Mouse (Mus musculus): Measurements from ENCODE around the gene Ptcra.

DNA sequence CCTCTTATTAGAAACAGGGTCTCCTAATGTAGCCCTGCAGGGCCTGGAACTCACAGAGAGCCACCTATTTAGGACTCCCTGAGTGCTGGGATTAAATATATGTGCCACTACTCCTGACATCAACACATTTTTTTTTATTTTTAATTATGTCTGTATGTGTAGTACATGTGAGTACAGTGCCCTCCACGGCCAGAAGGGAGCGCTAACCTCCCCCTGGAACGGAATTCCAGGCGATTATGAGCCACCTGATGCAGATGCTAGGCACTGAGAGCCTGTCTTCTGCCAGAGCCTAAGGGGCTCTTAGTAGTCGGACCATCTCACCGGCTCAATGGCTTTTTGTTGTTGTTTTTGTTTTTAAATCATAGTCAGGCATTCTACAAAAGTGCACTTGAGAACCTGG is 35.5 kb downstream of the Ptcra start:
- TF ChIP-seq CHD1 (IDR thresholded peaks at IDR 0.05; ENCODE audit: low read depth, low read length) (no peak), MAX (IDR thresholded peaks at IDR 0.05; ENCODE audit: low read length) (no peak), POLR2AphosphoS2 (IDR thresholded peaks at IDR 0.05; ENCODE audit: low read depth, low read length) (no peak), MXI1 (IDR thresholded peaks at IDR 0.05; ENCODE audit: low read depth, low read length) (no peak), EP300 (IDR thresholded peaks at IDR 0.05; ENCODE audit: low read length) (no peak), MEF2A (IDR thresholded peaks at IDR 0.05; ENCODE audit: borderline replicate concordance, low read depth, low read length) (no peak)
